Mouse (Mus musculus) bone marrow, adult 2 months (tissue): Measurements from ENCODE around the gene Macf1. TPM values are rescaled to one million over a fixed set of nuclear protein-coding genes. Genes with fewer than 3 reads are reported as not detected.

Experiments
- H3K27ac ChIP-seq: fragments of 200-500 bp; 2 replicates; pipeline ENCODE4 v1.5.1; 2012; ENCODE audit warnings: low read depth, mild to moderate bottlenecking, control low read depth, inconsistent platforms, low read length; ENCODE audit not compliant: control insufficient read depth, poor library complexity, insufficient read depth
- H3K4me1 ChIP-seq: fragments of 200-500 bp; 2 replicates; pipeline ENCODE4 v1.6.1; 2011; ENCODE audit warnings: low read length; ENCODE audit not compliant: control insufficient read depth, insufficient read depth
- H3K4me3 ChIP-seq: fragments of 200-500 bp; replicated peaks from 2 replicates; pipeline ENCODE3; 2011; ENCODE audit warnings: mild to moderate bottlenecking, low read depth, low read length, control low read depth; ENCODE audit not compliant: control insufficient read depth
- CTCF ChIP-seq: fragments of 200-500 bp; IDR thresholded peaks from 2 replicates; pipeline ENCODE4 v1.5.1; 2011; ENCODE audit warnings: low read length, control low read depth; ENCODE audit not compliant: control insufficient read depth, insufficient read depth
- POLR2A ChIP-seq: fragments of 200-500 bp; IDR thresholded peaks from 2 replicates; pipeline ENCODE4 v1.6.1; 2011; ENCODE audit warnings: low read depth, mild to moderate bottlenecking, control low read depth, low read length, borderline replicate concordance; ENCODE audit not compliant: control insufficient read depth
- WGBS: fragments of 180-500 bp; shearing (Covaris S2); methylation state at CpG from one replicate; pipeline ENCODE4 v1.1.7; 2018; 5-methylcytosine and 5-hydroxymethylcytosine counted together
- polyA plus RNA-seq: library from polyadenylated mRNA; stranded (reverse); fragments of >200 nt; gene quantifications from 2 replicates; pipeline ENCODE4 v1.2.4, GENCODE M21; 2011; ENCODE audit warnings: low replicate concordance; ENCODE audit not compliant: missing spikeins, insufficient read depth, insufficient read length

Gene Macf1
- polyA plus RNA-seq, 1 experiment = 124 TPM

DNA sequence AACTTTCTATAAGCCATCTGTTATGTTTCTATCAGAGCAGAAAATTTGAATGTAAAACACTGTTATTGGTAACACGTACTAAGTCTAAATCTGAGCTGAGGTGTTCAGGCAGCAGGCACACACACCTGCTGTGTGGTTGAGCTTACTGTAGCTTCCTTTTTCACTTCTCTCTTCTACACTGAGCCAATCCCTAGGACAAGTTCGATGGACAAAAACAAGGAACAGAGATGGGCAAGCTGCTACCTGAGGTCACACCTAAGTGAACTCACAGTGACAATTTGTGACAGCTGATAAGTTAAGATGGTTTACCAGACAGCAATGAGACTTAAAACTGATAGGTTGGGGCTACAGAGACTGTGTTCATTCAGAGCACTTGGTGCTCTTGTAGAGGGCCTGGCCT, 125.7 kb downstream of the Macf1 start:
- WGBS = 47% methylated on average over 2 of the region's 2 CpGs
- H3K27ac ChIP-seq = no peak overlapping the region

DNA sequence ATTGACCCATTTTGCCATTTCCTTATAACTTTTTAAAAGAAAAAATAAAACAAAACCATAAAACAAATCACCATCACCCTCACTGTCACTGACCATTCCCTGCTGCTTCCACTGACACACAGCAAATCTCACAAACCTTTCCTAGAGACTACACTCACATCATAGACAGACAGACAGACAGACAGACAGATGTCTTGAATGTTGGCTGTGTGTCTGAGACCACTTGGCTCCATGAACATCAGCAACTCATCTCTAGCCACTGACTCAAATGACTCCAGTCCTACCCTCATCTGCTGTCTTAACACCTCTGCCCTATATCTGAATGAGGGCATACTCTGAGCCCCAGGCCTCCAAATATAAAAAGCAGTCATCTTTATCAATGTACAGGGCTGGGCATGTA, 128.9 kb downstream of the Macf1 start:
- TF ChIP-seq POLR2A (no peak), CTCF (no peak)
- Histone ChIP-seq H3K27ac (no peak overlapping the region), H3K4me1 (peaks cover 1% of the 10 kb centered on the region; the same call in 1 of the 2 replicates), H3K4me3 (no peak overlapping the region)

More for the DNA sequence above, 125.7 kb downstream of the Macf1 start:
- Histone ChIP-seq H3K4me1 (peaks cover 1% of the 10 kb centered on the region), H3K4me3 (no peak overlapping the region)
- TF ChIP-seq CTCF (no peak), POLR2A (no peak)

DNA sequence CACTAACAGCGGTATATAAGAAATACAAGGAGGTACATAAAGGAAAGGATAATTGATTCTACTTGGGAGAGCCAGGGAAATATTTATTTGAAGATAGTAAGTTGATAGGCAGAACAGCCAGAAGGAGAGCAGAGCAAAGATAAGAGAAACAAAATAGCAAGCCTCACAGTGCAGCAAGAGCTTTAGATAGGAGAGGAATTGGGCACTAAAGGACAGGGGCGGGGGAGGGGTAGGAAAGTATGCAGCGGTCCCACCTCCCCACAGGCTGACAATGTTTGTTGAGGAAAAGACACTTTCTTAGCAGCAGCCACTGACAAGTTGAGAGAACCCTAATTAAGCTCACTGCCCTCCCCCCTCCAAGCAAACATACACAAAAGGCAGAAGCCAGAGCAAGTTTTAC, 131.5 kb downstream of the Macf1 start:
- H3K4me1 ChIP-seq = peaks cover 1% of the 10 kb centered on the region; the same call in 1 of the 2 replicates
- no peak overlapping the region for H3K4me3 ChIP-seq
- 73% methylated on average over 3 of the region's 3 CpGs for WGBS
- no peak for TF ChIP-seq POLR2A
- TF ChIP-seq CTCF = no peak
- no peak overlapping the region for H3K27ac ChIP-seq

GRCm38 (mm10) chr4:123548317-123548716, 135.8 kb downstream of the Macf1 start:
- no peak for TF ChIP-seq CTCF
- TF ChIP-seq POLR2A = no peak
- peaks cover 1% of the 10 kb centered on the region; the same call in 1 of the 2 replicates for H3K4me1 ChIP-seq
- H3K4me3 ChIP-seq = no peak overlapping the region
- WGBS = 42% methylated on average over 3 of the region's 3 CpGs
- no peak overlapping the region for H3K27ac ChIP-seq

DNA sequence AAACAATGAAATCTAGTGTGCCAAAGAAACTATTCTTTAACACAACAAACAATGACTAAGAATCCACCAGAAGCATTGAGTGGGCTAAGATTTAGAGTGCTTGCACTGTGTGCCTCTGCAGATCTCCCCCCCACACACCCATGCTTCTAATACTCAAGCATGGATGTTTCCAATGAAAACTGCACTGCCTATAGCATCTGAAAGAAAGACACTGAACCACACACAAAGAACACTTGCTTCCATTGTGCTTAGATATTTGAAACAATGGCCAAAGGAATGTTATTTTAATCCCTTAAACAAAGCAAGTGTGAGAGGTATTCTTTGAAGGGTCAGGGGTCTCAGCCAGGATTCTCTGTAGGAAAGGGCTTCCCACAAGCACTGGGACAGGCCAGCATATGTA, 140.5 kb downstream of the Macf1 start:
- TF ChIP-seq POLR2A = no peak
- no peak for TF ChIP-seq CTCF
- no peak overlapping the region for H3K4me3 ChIP-seq
- no peaks in the 10 kb centered on the region; the same call in 1 of the 2 replicates for H3K4me1 ChIP-seq
- no peak overlapping the region for H3K27ac ChIP-seq

GRCm38 (mm10) chr4:123535271-123535670, 148.9 kb downstream of the Macf1 start:
- H3K4me1 ChIP-seq = no peaks in the 10 kb centered on the region
- 63% methylated on average over 1 of the region's 1 CpGs for WGBS
- TF ChIP-seq POLR2A = no peak
- peak; percentile 68 for TF ChIP-seq CTCF
- H3K4me3 ChIP-seq = no peak overlapping the region
- no peak overlapping the region for H3K27ac ChIP-seq

- TF ChIP-seq POLR2A = no peak
- TF ChIP-seq CTCF = no peak
- 54% methylated on average over 3 of the region's 3 CpGs for WGBS
These were observed 152.2 kb downstream of the Macf1 start for GRCm38 (mm10) chr4:123532001-123532400.

GRCm38 (mm10) chr4:123530976-123531375, 153.2 kb downstream of the Macf1 start:
- H3K4me1 ChIP-seq = no peaks in the 10 kb centered on the region; the same call in 1 of the 2 replicates
- no peak overlapping the region for H3K4me3 ChIP-seq
- 72% methylated on average over 6 of the region's 6 CpGs for WGBS
- TF ChIP-seq POLR2A (no peak), CTCF (no peak)
- H3K27ac ChIP-seq = no peak overlapping the region

More at GRCm38 (mm10) chr4:123532001-123532400, 152.2 kb downstream of the Macf1 start:
- H3K27ac ChIP-seq = no peak overlapping the region
- no peak overlapping the region for H3K4me3 ChIP-seq
- no peaks in the 10 kb centered on the region for H3K4me1 ChIP-seq

DNA sequence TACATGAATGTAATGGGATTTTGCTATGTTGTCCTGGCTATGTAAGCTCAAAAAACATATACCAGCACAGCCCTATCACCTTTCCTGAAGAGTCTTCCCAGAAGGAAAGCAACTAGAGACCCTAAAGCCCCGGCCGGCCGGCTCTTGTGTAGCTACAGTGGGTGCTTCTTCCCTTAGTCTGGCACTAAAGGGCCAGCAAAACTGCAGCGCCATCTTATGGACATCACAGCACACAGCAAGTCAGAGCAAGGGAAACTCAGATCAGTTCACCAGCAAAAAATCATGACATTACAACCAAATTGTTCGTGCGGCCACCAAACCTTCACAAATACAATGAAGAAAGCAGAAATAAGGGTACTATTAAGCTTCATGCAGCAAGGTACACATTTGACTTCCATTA, 154.9 kb downstream of the Macf1 start:
- TF ChIP-seq CTCF (peak; percentile 22; the same call in 1 of the 2 replicates), POLR2A (no peak)
- Histone ChIP-seq H3K27ac (no peak overlapping the region), H3K4me1 (no peaks in the 10 kb centered on the region; the same call in 1 of the 2 replicates), H3K4me3 (no peak overlapping the region)
- 65% methylated on average over 6 of the region's 6 CpGs for WGBS
